Mouse (Mus musculus) MEL (cell line): ENCODE data around the gene Wdr48. TPM values are rescaled to one million over a fixed set of nuclear protein-coding genes. Genes with fewer than 3 reads are reported as not detected.

Source experiments
- DNase-seq: peaks from one replicate; pipeline ENCODE4 v3.0.0; 2011; ENCODE audit warnings: low read depth, low spot score
- H3K27ac ChIP-seq: 2 replicates; pipeline ENCODE4 v1.5.1; 2012; ENCODE audit warnings: low read depth, mild to moderate bottlenecking, control low read depth, low read length, moderate library complexity; ENCODE audit not compliant: control insufficient read depth
- H3K27me3 ChIP-seq, 2 experiments: fragments of 150-350 bp in 1 of 2; sonication (generic) in 1 of 2; 2 replicates each; pipeline ENCODE4 v1.6.1; 2012; ENCODE audit warnings: low read length in 2 of 2, mild to moderate bottlenecking in 2 of 2, improper control_type of control experiment in 1 of 2, moderate library complexity in 1 of 2; ENCODE audit not compliant: insufficient read depth in 2 of 2, control insufficient read depth in 1 of 2
- H3K36me3 ChIP-seq, 2 experiments: 2 replicates each; pipeline ENCODE4 v1.6.1; 2012 to 2014; ENCODE audit warnings: low read length in 2 of 2, improper control_type of control experiment in 1 of 2, inconsistent platforms in 1 of 2, mild to moderate bottlenecking in 1 of 2; ENCODE audit not compliant: insufficient read depth in 2 of 2, control insufficient read depth in 1 of 2
- H3K4me1 ChIP-seq, 2 experiments: fragments of 150-350 bp in 1 of 2; sonication (generic) in 1 of 2; 2 replicates each; pipeline ENCODE4 v1.6.1; 2012; ENCODE audit warnings: low read length in 2 of 2, improper control_type of control experiment in 1 of 2, mild to moderate bottlenecking in 1 of 2; ENCODE audit not compliant: insufficient read depth in 2 of 2, control insufficient read depth in 1 of 2
- H3K4me3 ChIP-seq, 2 experiments: fragments of 150-350 bp in 1 of 2; sonication (generic) in 1 of 2; 2 replicates each; pipeline ENCODE4 v1.5.1; 2012; ENCODE audit warnings: low read depth in 2 of 2, low read length in 2 of 2, mild to moderate bottlenecking in 2 of 2, moderate library complexity in 2 of 2, control low read depth in 1 of 2, improper control_type of control experiment in 1 of 2; ENCODE audit not compliant: control insufficient read depth in 1 of 2, insufficient read depth in 1 of 2
- H3K79me2 ChIP-seq: 2 replicates; pipeline ENCODE4 v1.6.1; 2012; ENCODE audit warnings: mild to moderate bottlenecking, low read length, moderate library complexity; ENCODE audit not compliant: control insufficient read depth, poor library complexity, insufficient read depth
- H3K9ac ChIP-seq: 2 replicates; pipeline ENCODE4 v1.6.1; 2012; ENCODE audit warnings: low read depth, mild to moderate bottlenecking, control low read depth, low read length, moderate library complexity; ENCODE audit not compliant: control insufficient read depth, poor library complexity, severe bottlenecking
- H3K9me3 ChIP-seq: fragments of 150-350 bp; sonication (generic); replicated peaks from 2 replicates; pipeline ENCODE4 v1.6.1; 2012; ENCODE audit warnings: mild to moderate bottlenecking, low read length, improper control_type of control experiment, moderate library complexity; ENCODE audit not compliant: insufficient read depth
- CHD1 ChIP-seq: IDR thresholded peaks from 2 replicates; pipeline ENCODE4 v1.6.1; 2012; ENCODE audit warnings: low read depth, mild to moderate bottlenecking, inconsistent platforms, low read length, improper control_type of control experiment
- CTCF ChIP-seq, 3 experiments: IDR thresholded peaks in 2 of 3; conservative IDR thresholded peaks in 1 of 3; 2 replicates each; pipeline ENCODE4 v1.5.1; 2011 to 2012; ENCODE audit warnings: low read length in 3 of 3, low read depth in 2 of 3, mild to moderate bottlenecking in 2 of 3, improper control_type of control experiment in 1 of 3, inconsistent platforms in 1 of 3, mixed read lengths in 1 of 3, moderate library complexity in 1 of 3; ENCODE audit not compliant: control insufficient read depth in 1 of 3, insufficient read depth in 1 of 3, poor library complexity in 1 of 3, severe bottlenecking in 1 of 3
- E2F4 ChIP-seq: IDR thresholded peaks from 2 replicates; pipeline ENCODE4 v1.6.1; 2011; ENCODE audit warnings: low read depth, low read length, improper control_type of control experiment, borderline replicate concordance
- ELF1 ChIP-seq: IDR thresholded peaks from 2 replicates; pipeline ENCODE4 v1.6.1; 2014; ENCODE audit warnings: low read depth, mild to moderate bottlenecking, inconsistent platforms, low read length, improper control_type of control experiment, moderate library complexity
- ETS1 ChIP-seq: IDR thresholded peaks from 2 replicates; pipeline ENCODE4 v1.6.1; 2012; ENCODE audit warnings: low read depth, mild to moderate bottlenecking, inconsistent platforms, low read length, improper control_type of control experiment, moderate library complexity
- HCFC1 ChIP-seq: IDR thresholded peaks from 2 replicates; pipeline ENCODE4 v1.6.1; 2012; ENCODE audit warnings: low read depth, mild to moderate bottlenecking, inconsistent platforms, low read length, improper control_type of control experiment, moderate library complexity
- KAT2A ChIP-seq: conservative IDR thresholded peaks from 2 replicates; pipeline ENCODE4 v1.6.1; 2012; ENCODE audit warnings: low read depth, low read length, improper control_type of control experiment, inconsistent platforms
- MAX ChIP-seq: IDR thresholded peaks from 2 replicates; pipeline ENCODE4 v1.6.1; 2011; ENCODE audit warnings: low read length, improper control_type of control experiment
- MAZ ChIP-seq: IDR thresholded peaks from 2 replicates; pipeline ENCODE4 v1.6.1; 2012; ENCODE audit warnings: low read depth, mild to moderate bottlenecking, inconsistent platforms, low read length, improper control_type of control experiment
- MEF2A ChIP-seq: IDR thresholded peaks from 2 replicates; pipeline ENCODE4 v1.6.1; 2014; ENCODE audit warnings: low read depth, mild to moderate bottlenecking, inconsistent platforms, low read length, improper control_type of control experiment; ENCODE audit not compliant: poor library complexity, insufficient replicate concordance, severe bottlenecking; ENCODE audit errors: extremely low read depth
- MYC ChIP-seq: IDR thresholded peaks from 2 replicates; pipeline ENCODE4 v1.6.1; 2011; ENCODE audit warnings: low read depth, mild to moderate bottlenecking, low read length, improper control_type of control experiment, moderate library complexity
- NELFE ChIP-seq: IDR thresholded peaks from 2 replicates; pipeline ENCODE4 v1.6.1; 2011; ENCODE audit warnings: low read depth, low read length, improper control_type of control experiment
- NRF1 ChIP-seq: IDR thresholded peaks from 2 replicates; pipeline ENCODE4 v1.6.1; 2014; ENCODE audit warnings: low read depth, mild to moderate bottlenecking, inconsistent platforms, low read length, improper control_type of control experiment, moderate library complexity; ENCODE audit not compliant: poor library complexity, insufficient read depth, severe bottlenecking
- POLR2A ChIP-seq, 2 experiments: IDR thresholded peaks; 2 replicates each; pipeline ENCODE4 v1.6.1; 2011 to 2012; ENCODE audit warnings: low read length in 2 of 2, mild to moderate bottlenecking in 2 of 2, control low read depth in 1 of 2, improper control_type of control experiment in 1 of 2, low read depth in 1 of 2, moderate library complexity in 1 of 2; ENCODE audit not compliant: control insufficient read depth in 1 of 2, insufficient read depth in 1 of 2, poor library complexity in 1 of 2
- POLR2AphosphoS2 ChIP-seq: IDR thresholded peaks from 2 replicates; pipeline ENCODE4 v1.6.1; 2011; ENCODE audit warnings: low read length, improper control_type of control experiment
- POLR2AphosphoS5 ChIP-seq: IDR thresholded peaks from 2 replicates; pipeline ENCODE4 v1.6.1; 2012; ENCODE audit warnings: low read depth, borderline replicate concordance, mild to moderate bottlenecking, inconsistent platforms, low read length, moderate library complexity, mixed read lengths
- RAD21 ChIP-seq: IDR thresholded peaks from 2 replicates; pipeline ENCODE4 v1.6.1; 2011; ENCODE audit warnings: mild to moderate bottlenecking, low read depth, low read length, improper control_type of control experiment
- RCOR1 ChIP-seq: IDR thresholded peaks from 2 replicates; pipeline ENCODE4 v1.6.1; 2012; ENCODE audit warnings: low read depth, mild to moderate bottlenecking, inconsistent platforms, low read length, improper control_type of control experiment
- SIN3A ChIP-seq: IDR thresholded peaks from 2 replicates; pipeline ENCODE4 v1.6.1; 2012; ENCODE audit warnings: low read length, improper control_type of control experiment, inconsistent platforms
- SMC3 ChIP-seq: IDR thresholded peaks from 2 replicates; pipeline ENCODE4 v1.6.1; 2011; ENCODE audit warnings: low read depth, low read length, improper control_type of control experiment
- TAL1 ChIP-seq: IDR thresholded peaks from 2 replicates; pipeline ENCODE4 v1.6.1; 2012; ENCODE audit warnings: mild to moderate bottlenecking, inconsistent platforms, low read length, moderate library complexity, mixed read lengths
- TBP ChIP-seq: IDR thresholded peaks from 2 replicates; pipeline ENCODE4 v1.8.0; 2011; ENCODE audit warnings: low read depth, low read length, improper control_type of control experiment
- TCF12 ChIP-seq: IDR thresholded peaks from 2 replicates; pipeline ENCODE4 v1.6.1; 2014; ENCODE audit warnings: low read depth, mild to moderate bottlenecking, inconsistent platforms, low read length, improper control_type of control experiment, moderate library complexity
- USF2 ChIP-seq, 2 experiments: IDR thresholded peaks; 2 replicates each; pipeline ENCODE4 v1.6.1; 2011 to 2012; ENCODE audit warnings: improper control_type of control experiment in 2 of 2, low read length in 2 of 2, borderline replicate concordance in 1 of 2, inconsistent platforms in 1 of 2, low read depth in 1 of 2, mild to moderate bottlenecking in 1 of 2; ENCODE audit not compliant: insufficient read depth in 1 of 2
- ZC3H11A ChIP-seq: IDR thresholded peaks from 2 replicates; pipeline ENCODE4 v1.6.1; 2012; ENCODE audit warnings: low read depth, mild to moderate bottlenecking, inconsistent platforms, low read length, improper control_type of control experiment
- ZMIZ1 ChIP-seq: IDR thresholded peaks from 2 replicates; pipeline ENCODE4 v1.6.1; 2012; ENCODE audit warnings: low read depth, mild to moderate bottlenecking, inconsistent platforms, low read length, improper control_type of control experiment, moderate library complexity
- polyA plus RNA-seq, 2 experiments: library from polyadenylated mRNA; stranded (reverse) in 1 of 2; unstranded in 1 of 2; fragments of >175 nt in 1 of 2; fragments of >200 nt in 1 of 2; gene quantifications; 2 replicates each; pipeline versions ENCODE4 v1.2.1 to v1.2.4; 2012; ENCODE audit warnings: low replicate concordance in 2 of 2, low read depth in 1 of 2; ENCODE audit not compliant: insufficient read length in 2 of 2, insufficient read depth in 1 of 2, missing spikeins in 1 of 2
- total RNA-seq: library from RNA; depleted of rRNA; stranded (reverse); fragments of 300-350 nt; gene quantifications from 2 replicates; pipeline ENCODE4 v1.2.3, GENCODE M21; 2012; rRNA removed

Wdr48 gene
- total RNA-seq: 31.0 and 34.1 TPM in 2 replicates
- polyA plus RNA-seq: 10 to 100 TPM in 1 of 2 experiments, not detected in 1; 40.5 TPM

- H3K9ac ChIP-seq: peak within 1 kb of the TSS; percentile 87
- H3K36me3 ChIP-seq: peaks cover 0 to 13% of the 10 kb centered on the region in 2 experiments; a peak in 2 of 4 replicates
- H3K79me2 ChIP-seq: peaks cover 29% of the 10 kb centered on the region
- peaks cover 0 to 10% of the 10 kb centered on the region in 2 experiments; a peak in 2 of 4 replicates for H3K4me1 ChIP-seq
- TF ChIP-seq MEF2A (no peak), MAZ (peak; percentile 90), ELF1 (peak; percentile 74), TCF12 (peak; percentile 28; the same call in 1 of the 2 replicates), SMC3 (no peak), SIN3A (peak; percentile 88), ETS1 (0 out of 2 replicates have a peak, but pooled peaks have one; percentile 16), ZMIZ1 (peak; percentile 87), NELFE (peak; percentile 86), MAX (peak; percentile 79), E2F4 (peak; percentile 66; the same call in 1 of the 2 replicates), POLR2A (IDR thresholded peaks at IDR 0.05; ENCODE audit: control insufficient read depth in 1 of 2, insufficient read depth in 1 of 2, low read depth in 1 of 2, low read length in 2 of 2, poor library complexity in 1 of 2) (peak; percentile 66 to 88; a peak in 3 of 4 replicates), TBP (peak; percentile 80; the same call in 1 of the 2 replicates), USF2 (IDR thresholded peaks at IDR 0.05; ENCODE audit: borderline replicate concordance in 1 of 2, insufficient read depth in 1 of 2, low read depth in 1 of 2, low read length in 2 of 2) (no peak), CTCF (IDR thresholded peaks at IDR 0.05 in 2 of 3, conservative IDR thresholded peaks at IDR 0.05 in 1 of 3; ENCODE audit: control insufficient read depth in 1 of 3, insufficient read depth in 1 of 3, low read depth in 2 of 3, low read length in 3 of 3, poor library complexity in 1 of 3, severe bottlenecking in 1 of 3) (no peak), POLR2AphosphoS2 (peak; percentile 48; the same call in 1 of the 2 replicates), RAD21 (no peak), HCFC1 (peak; percentile 89)
- no peaks in the 10 kb centered on the region for H3K9me3 ChIP-seq
- peak within 1 kb of the TSS; percentile 73 to 82 for H3K4me3 ChIP-seq
- peak; percentile 99 for DNase-seq
- no peaks in the 10 kb centered on the region for H3K27me3 ChIP-seq
- H3K27ac ChIP-seq: peak within 1 kb of the TSS; percentile 93
Observed at GRCm38 (mm10) chr9:119894339-119895009, at the start of gene Wdr48. Gene Wdr48, plus strand, starts transcription at chr9:119894878.

GRCm38 (mm10) chr9:119847187-119847586, 47.5 kb upstream of the Wdr48 start:
- H3K36me3 ChIP-seq: no peaks in the 10 kb centered on the region
- H3K4me1 ChIP-seq: no peaks in the 10 kb centered on the region
- H3K79me2 ChIP-seq: no peaks in the 10 kb centered on the region
- H3K9ac ChIP-seq: no peak overlapping the region
- H3K9me3 ChIP-seq: no peaks in the 10 kb centered on the region
- no peaks in the 10 kb centered on the region for H3K27me3 ChIP-seq
- no peak overlapping the region for H3K27ac ChIP-seq
- TF ChIP-seq NELFE (no peak), TBP (no peak), ZC3H11A (no peak), TAL1 (no peak), SMC3 (no peak), TCF12 (no peak), POLR2AphosphoS5 (no peak), CHD1 (no peak), NRF1 (no peak), CTCF (IDR thresholded peaks at IDR 0.05 in 2 of 3, conservative IDR thresholded peaks at IDR 0.05 in 1 of 3; ENCODE audit: control insufficient read depth in 1 of 3, insufficient read depth in 1 of 3, low read depth in 2 of 3, low read length in 3 of 3, poor library complexity in 1 of 3, severe bottlenecking in 1 of 3) (no peak), ETS1 (no peak), RCOR1 (no peak), MEF2A (no peak), POLR2AphosphoS2 (no peak), MYC (no peak), POLR2A (IDR thresholded peaks at IDR 0.05; ENCODE audit: control insufficient read depth in 1 of 2, insufficient read depth in 1 of 2, low read depth in 1 of 2, low read length in 2 of 2, poor library complexity in 1 of 2) (no peak), HCFC1 (no peak), KAT2A (no peak)
- TF ChIP-seq, all 39 proteins: peak for 0
- no peak for DNase-seq
- H3K4me3 ChIP-seq: no peak overlapping the region
